Mouse (Mus musculus): ENCODE data around the gene Cd80.
"Not testable (repeated sequence)": the region's sequence is repeated elsewhere in the genome, so short reads cannot be mapped to it uniquely, and the experiment has no call there.

The Cd80 gene

GRCm38 (mm10) chr16:38472507-38472873 lies 17.1 kb downstream of the Cd80 start:
- no peak for DNase-seq (ENCODE audit: low spot score in 2 of 2)

- no peak for DNase-seq (ENCODE audit: low spot score in 2 of 2)
Observed at GRCm38 (mm10) chr16:38473661-38474060, 18.3 kb downstream of the Cd80 start.

GRCm38 (mm10) chr16:38474677-38475286 lies 19.4 kb downstream of the Cd80 start:
- DNase-seq (ENCODE audit: low spot score in 2 of 2) = no peak

- DNase-seq (ENCODE audit: low spot score in 2 of 2) = no peak
Observed at GRCm38 (mm10) chr16:38475681-38476311, 20.4 kb downstream of the Cd80 start.

- DNase-seq (ENCODE audit: low spot score in 2 of 2) = peak; percentile 47 to 58
Observed at GRCm38 (mm10) chr16:38476312-38477240, 21.2 kb downstream of the Cd80 start.

GRCm38 (mm10) chr16:38477241-38477608 lies 21.9 kb downstream of the Cd80 start:
- not testable (repeated sequence) for DNase-seq (ENCODE audit: low spot score in 2 of 2)

- DNase-seq (ENCODE audit: low spot score in 2 of 2) = no peak
Observed at GRCm38 (mm10) chr16:38478296-38478695, 22.9 kb downstream of the Cd80 start.

GRCm38 (mm10) chr16:38481327-38481726 lies 26.0 kb downstream of the Cd80 start:
- DNase-seq (ENCODE audit: low spot score in 2 of 2) = no peak

- DNase-seq (ENCODE audit: low spot score in 2 of 2) = peak; percentile 32 to 45
Observed at GRCm38 (mm10) chr16:38482780-38483562, 27.6 kb downstream of the Cd80 start.

- DNase-seq (ENCODE audit: low spot score in 2 of 2) = peak; percentile 15 to 33
Observed at GRCm38 (mm10) chr16:38483582-38484309, 28.4 kb downstream of the Cd80 start.

GRCm38 (mm10) chr16:38492551-38492950 lies 37.2 kb downstream of the Cd80 start:
- no peak for DNase-seq (ENCODE audit: low spot score in 2 of 2)

GRCm38 (mm10) chr16:38493890-38494289 lies 38.5 kb downstream of the Cd80 start:
- no peak for DNase-seq (ENCODE audit: low spot score in 2 of 2)

GRCm38 (mm10) chr16:38496604-38497140 lies 41.3 kb downstream of the Cd80 start:
- DNase-seq (ENCODE audit: low spot score in 2 of 2) = no peak

- DNase-seq (ENCODE audit: low spot score in 2 of 2) = no peak
Observed at GRCm38 (mm10) chr16:38502469-38502868, 47.1 kb downstream of the Cd80 start.

- no peak for DNase-seq (ENCODE audit: low spot score in 2 of 2)
Observed at GRCm38 (mm10) chr16:38503528-38503927, 48.2 kb downstream of the Cd80 start.

GRCm38 (mm10) chr16:38506041-38506634 lies 50.8 kb downstream of the Cd80 start:
- peak; percentile 40 to 45 for DNase-seq (ENCODE audit: low spot score in 2 of 2)

GRCm38 (mm10) chr16:38510846-38511245 lies 55.5 kb downstream of the Cd80 start:
- DNase-seq (ENCODE audit: low spot score in 2 of 2) = no peak

GRCm38 (mm10) chr16:38519140-38519539 lies 63.8 kb downstream of the Cd80 start:
- DNase-seq (ENCODE audit: low spot score in 2 of 2) = no peak

GRCm38 (mm10) chr16:38521211-38521987 lies 66.0 kb downstream of the Cd80 start:
- DNase-seq (ENCODE audit: low spot score in 2 of 2) = no peak

All from spleen, postnatal 36 days (tissue).